Mouse (Mus musculus) CH12.LX (cell line): Measurements from ENCODE around the gene Ccl22. TPM values are rescaled to one million over a fixed set of nuclear protein-coding genes. Genes with fewer than 3 reads are reported as not detected.

Experiments used
- DNase-seq: peaks from one replicate; pipeline ENCODE4 v3.0.0-alpha.2; 2013; ENCODE audit errors: extremely low read depth
- H3K27ac ChIP-seq: 2 replicates; pipeline ENCODE4 v1.5.1; 2012; ENCODE audit warnings: low read depth, mild to moderate bottlenecking, control low read depth, moderate library complexity; ENCODE audit not compliant: insufficient read depth
- H3K27me3 ChIP-seq: replicated peaks from 2 replicates; pipeline ENCODE3; 2012; ENCODE audit warnings: inconsistent platforms
- H3K36me3 ChIP-seq, 2 experiments: replicated peaks in 1 of 2; 2 replicates each; pipeline versions ENCODE3 to v1.6.1; 2012; ENCODE audit warnings: inconsistent platforms in 1 of 2, low read length in 1 of 2, mild to moderate bottlenecking in 1 of 2, mixed read lengths in 1 of 2, moderate library complexity in 1 of 2; ENCODE audit not compliant: control insufficient read depth in 1 of 2, insufficient read depth in 1 of 2
- H3K4me1 ChIP-seq, 2 experiments: 2 replicates each; pipeline ENCODE4 v1.6.1; 2012; ENCODE audit warnings: inconsistent platforms in 1 of 2, moderate library complexity in 1 of 2; ENCODE audit not compliant: insufficient read depth in 2 of 2, control insufficient read depth in 1 of 2
- H3K4me2 ChIP-seq: 2 replicates; pipeline ENCODE4 v1.6.1; 2012; ENCODE audit warnings: low read depth, mild to moderate bottlenecking, control low read depth; ENCODE audit not compliant: poor library complexity, insufficient read depth, severe bottlenecking
- H3K4me3 ChIP-seq, 3 experiments: fragments of 150-350 bp in 1 of 3; sonication (generic) in 1 of 3; replicated peaks in 1 of 3; 2 replicates each; pipeline versions ENCODE3 to v1.5.1; 2011 to 2012; ENCODE audit warnings: low read depth in 2 of 3, low read length in 2 of 3, mild to moderate bottlenecking in 2 of 3, moderate library complexity in 2 of 3, control low read depth in 1 of 3, improper control_type of control experiment in 1 of 3, inconsistent platforms in 1 of 3, mixed read lengths in 1 of 3; ENCODE audit not compliant: poor library complexity in 1 of 3
- H3K79me2 ChIP-seq: replicated peaks from 2 replicates; pipeline ENCODE4 v1.6.1; 2012; ENCODE audit warnings: mild to moderate bottlenecking, moderate library complexity; ENCODE audit not compliant: control insufficient read depth, poor library complexity, insufficient read depth, severe bottlenecking; ENCODE audit errors: extremely low read depth
- H3K9ac ChIP-seq: 2 replicates; pipeline ENCODE4 v1.6.1; 2012; ENCODE audit warnings: low read depth, mild to moderate bottlenecking, control low read depth, moderate library complexity; ENCODE audit not compliant: insufficient read depth
- H3K9me3 ChIP-seq: replicated peaks from 2 replicates; pipeline ENCODE3; 2012; ENCODE audit warnings: low read length, inconsistent platforms, mixed read lengths
- CHD1 ChIP-seq: IDR thresholded peaks from 2 replicates; pipeline ENCODE4 v1.6.1; 2012; ENCODE audit warnings: low read depth, low read length, improper control_type of control experiment, inconsistent platforms
- CHD2 ChIP-seq: IDR thresholded peaks from 2 replicates; pipeline ENCODE4 v1.6.1; 2011; ENCODE audit warnings: low read length, improper control_type of control experiment
- CTCF ChIP-seq, 2 experiments: IDR thresholded peaks in 1 of 2; conservative IDR thresholded peaks in 1 of 2; 2 replicates each; pipeline ENCODE4 v1.5.1; 2011 to 2012; ENCODE audit warnings: low read depth in 2 of 2, low read length in 2 of 2, improper control_type of control experiment in 1 of 2, inconsistent platforms in 1 of 2, mild to moderate bottlenecking in 1 of 2, moderate library complexity in 1 of 2
- E2F4 ChIP-seq: IDR thresholded peaks from 2 replicates; pipeline ENCODE4 v1.6.1; 2011; ENCODE audit warnings: low read depth, low read length, improper control_type of control experiment; ENCODE audit not compliant: insufficient replicate concordance
- ELF1 ChIP-seq: IDR thresholded peaks from 2 replicates; pipeline ENCODE4 v1.6.1; 2014; ENCODE audit warnings: low read depth, mild to moderate bottlenecking, inconsistent platforms, low read length, improper control_type of control experiment
- EP300 ChIP-seq: IDR thresholded peaks from 2 replicates; pipeline ENCODE4 v1.6.1; 2011; ENCODE audit warnings: low read length, improper control_type of control experiment
- HCFC1 ChIP-seq: IDR thresholded peaks from 2 replicates; pipeline ENCODE4 v1.6.1; 2012; ENCODE audit warnings: low read depth, mild to moderate bottlenecking, inconsistent platforms, low read length, improper control_type of control experiment
- IRF4 ChIP-seq: IDR thresholded peaks from 2 replicates; pipeline ENCODE4 v1.6.1; 2014; ENCODE audit warnings: low read depth, mild to moderate bottlenecking, inconsistent platforms, low read length, improper control_type of control experiment
- JUND ChIP-seq: conservative IDR thresholded peaks from 2 replicates; pipeline ENCODE4 v1.6.1; 2011; ENCODE audit warnings: low read depth, low read length, improper control_type of control experiment
- MAZ ChIP-seq: IDR thresholded peaks from 2 replicates; pipeline ENCODE4 v1.6.1; 2012; ENCODE audit warnings: low read depth, mild to moderate bottlenecking, inconsistent platforms, low read length, improper control_type of control experiment, moderate library complexity
- MXI1 ChIP-seq: IDR thresholded peaks from 2 replicates; pipeline ENCODE4 v1.6.1; 2011; ENCODE audit warnings: mild to moderate bottlenecking, low read depth, low read length, improper control_type of control experiment
- MYC ChIP-seq: IDR thresholded peaks from 2 replicates; pipeline ENCODE4 v1.6.1; 2011; ENCODE audit warnings: low read depth, mild to moderate bottlenecking, improper control_type of control experiment, low read length
- NELFE ChIP-seq: IDR thresholded peaks from 2 replicates; pipeline ENCODE4 v1.6.1; 2011; ENCODE audit warnings: low read depth, low read length, improper control_type of control experiment
- NRF1 ChIP-seq: IDR thresholded peaks from 2 replicates; pipeline ENCODE4 v1.6.1; 2014; ENCODE audit warnings: low read depth, mild to moderate bottlenecking, inconsistent platforms, low read length, improper control_type of control experiment, moderate library complexity
- POLR2A ChIP-seq: IDR thresholded peaks from 2 replicates; pipeline ENCODE4 v1.6.1; 2011; ENCODE audit warnings: low read depth, mild to moderate bottlenecking, improper control_type of control experiment, low read length
- RAD21 ChIP-seq: IDR thresholded peaks from 2 replicates; pipeline ENCODE4 v1.6.1; 2011; ENCODE audit warnings: low read depth, mild to moderate bottlenecking, low read length, improper control_type of control experiment, moderate library complexity
- RCOR1 ChIP-seq: conservative IDR thresholded peaks from 2 replicates; pipeline ENCODE4 v1.6.1; 2012; ENCODE audit warnings: low read depth, mild to moderate bottlenecking, inconsistent platforms, low read length, improper control_type of control experiment
- SIN3A ChIP-seq: IDR thresholded peaks from 2 replicates; pipeline ENCODE4 v1.6.1; 2012; ENCODE audit warnings: low read length, improper control_type of control experiment, inconsistent platforms
- SMC3 ChIP-seq: IDR thresholded peaks from 2 replicates; pipeline ENCODE4 v1.6.1; 2011; ENCODE audit warnings: low read depth, low read length, improper control_type of control experiment
- TBP ChIP-seq: conservative IDR thresholded peaks from 2 replicates; pipeline ENCODE4 v1.6.1; 2011; ENCODE audit warnings: low read depth, low read length, improper control_type of control experiment
- TCF12 ChIP-seq: IDR thresholded peaks from 2 replicates; pipeline ENCODE4 v1.6.1; 2014; ENCODE audit warnings: low read depth, mild to moderate bottlenecking, inconsistent platforms, low read length, improper control_type of control experiment
- UBTF ChIP-seq: IDR thresholded peaks from 2 replicates; pipeline ENCODE4 v1.6.1; 2012; ENCODE audit warnings: low read depth, mild to moderate bottlenecking, inconsistent platforms, low read length, improper control_type of control experiment, moderate library complexity
- USF1 ChIP-seq: IDR thresholded peaks from 2 replicates; pipeline ENCODE4 v1.6.1; 2014; ENCODE audit warnings: low read depth, mild to moderate bottlenecking, inconsistent platforms, low read length, improper control_type of control experiment
- USF2 ChIP-seq: conservative IDR thresholded peaks from 2 replicates; pipeline ENCODE4 v1.6.1; 2011; ENCODE audit warnings: low read depth, low read length, improper control_type of control experiment
- ZMIZ1 ChIP-seq: IDR thresholded peaks from 2 replicates; pipeline ENCODE4 v1.6.1; 2012; ENCODE audit warnings: low read depth, mild to moderate bottlenecking, inconsistent platforms, low read length, improper control_type of control experiment
- dilution Hi-C: fragments of 300-500 bp; cut with MboI; formaldehyde crosslinking; loops from 2 replicates; pipeline ENCODE4 v1.14.3; 2020; ENCODE audit warnings: low sequenced_read_pairs; ENCODE audit not compliant: extremely low pct_unique_long_range_greater_than_20kb, extremely low pct_ligation_motif_present
- in situ Hi-C: fragments of 300-500 bp; cut with MboI; formaldehyde crosslinking; loops from 3 replicates; pipeline ENCODE4 v1.14.3; 2019; ENCODE audit warnings: low sequenced_read_pairs, low pct_ligation_motif_present, low pct_unique_long_range_greater_than_20kb, mixed read lengths
- polyA plus RNA-seq: library from polyadenylated mRNA; unstranded; fragments of >175 nt; gene quantifications from 2 replicates; pipeline ENCODE4 v1.2.1, GENCODE M21; 2012; ENCODE audit warnings: low read depth; ENCODE audit not compliant: insufficient read length
- total RNA-seq, 2 experiments: library from RNA; depleted of rRNA; stranded (reverse); fragments of 300-350 nt in 1 of 2; fragments of >200 nt in 1 of 2; gene quantifications; 2 replicates each; pipeline ENCODE4 v1.2.3; 2012 to 2014

The Ccl22 gene
- total and polyA plus RNA-seq, 3 experiments = 1,396 to 4,546 (median 3,114) TPM

- peaks cover 0 to 19% of the 10 kb centered on the region in 2 experiments for H3K36me3 ChIP-seq
- peaks cover 12 to 32% of the 10 kb centered on the region in 2 experiments for H3K4me1 ChIP-seq
- no peaks in the 10 kb centered on the region for H3K79me2 ChIP-seq
- no peak overlapping the region for H3K4me3 ChIP-seq
- DNase-seq = no peak
- H3K27me3 ChIP-seq = no peaks in the 10 kb centered on the region
- in situ Hi-C loops = no loop called here
- H3K9me3 ChIP-seq = peaks cover 6% of the 10 kb centered on the region
- no peak for TF ChIP-seq MYC
- no peak for TF ChIP-seq MXI1
- TF ChIP-seq CTCF (conservative IDR thresholded peaks at IDR 0.05 in 1 of 2, IDR thresholded peaks at IDR 0.05 in 1 of 2; ENCODE audit: low read depth in 2 of 2, low read length in 2 of 2) = no peak
- TF ChIP-seq CHD1 = no peak
- TF ChIP-seq UBTF = no peak
- no peak for TF ChIP-seq RCOR1
- no peak for TF ChIP-seq ZMIZ1
- no peak for TF ChIP-seq CHD2
- no peak for TF ChIP-seq RAD21
- TF ChIP-seq MAZ = no peak
- no peak for TF ChIP-seq TBP
- no peak for TF ChIP-seq USF2
- no peak for TF ChIP-seq POLR2A
- no peak for TF ChIP-seq USF1
- TF ChIP-seq, all 38 proteins: peak for 0
- H3K27ac ChIP-seq = no peak overlapping the region
- dilution Hi-C loops = no loop called here
- H3K4me2 ChIP-seq = no peak overlapping the region
- no peak overlapping the region for H3K9ac ChIP-seq
Observed at GRCm38 (mm10) chr8:94767035-94767434, 21.6 kb downstream of the Ccl22 start.

- Histone ChIP-seq H3K79me2 (no peaks in the 10 kb centered on the region), H3K9ac (no peak overlapping the region), H3K27ac (no peak overlapping the region), H3K4me1 (peaks cover 17 to 57% of the 10 kb centered on the region in 2 experiments), H3K27me3 (no peaks in the 10 kb centered on the region), H3K4me2 (no peak overlapping the region), H3K9me3 (peaks cover 6% of the 10 kb centered on the region)
- DNase-seq = no peak
- dilution Hi-C loops = no loop called here
- TF ChIP-seq TCF12 (no peak), CTCF (conservative IDR thresholded peaks at IDR 0.05 in 1 of 2, IDR thresholded peaks at IDR 0.05 in 1 of 2; ENCODE audit: low read depth in 2 of 2, low read length in 2 of 2) (no peak), E2F4 (no peak), SMC3 (no peak), ELF1 (no peak), NRF1 (no peak), NELFE (no peak), CHD1 (no peak), HCFC1 (no peak), ZMIZ1 (no peak), JUND (no peak), EP300 (no peak), USF2 (no peak), IRF4 (no peak), UBTF (no peak), MAZ (no peak), SIN3A (no peak)
- TF ChIP-seq, all 38 proteins: peak for 0
- Histone ChIP-seq H3K36me3 (peaks cover 0 to 47% of the 10 kb centered on the region in 2 experiments), H3K4me3 (no peak overlapping the region)
- in situ Hi-C loops = no loop called here
Observed at GRCm38 (mm10) chr8:94770945-94771344, 25.6 kb downstream of the Ccl22 start.
